13 mouse cellular contexts compared by ENCODE assay signal in the genomic region with DNA sequence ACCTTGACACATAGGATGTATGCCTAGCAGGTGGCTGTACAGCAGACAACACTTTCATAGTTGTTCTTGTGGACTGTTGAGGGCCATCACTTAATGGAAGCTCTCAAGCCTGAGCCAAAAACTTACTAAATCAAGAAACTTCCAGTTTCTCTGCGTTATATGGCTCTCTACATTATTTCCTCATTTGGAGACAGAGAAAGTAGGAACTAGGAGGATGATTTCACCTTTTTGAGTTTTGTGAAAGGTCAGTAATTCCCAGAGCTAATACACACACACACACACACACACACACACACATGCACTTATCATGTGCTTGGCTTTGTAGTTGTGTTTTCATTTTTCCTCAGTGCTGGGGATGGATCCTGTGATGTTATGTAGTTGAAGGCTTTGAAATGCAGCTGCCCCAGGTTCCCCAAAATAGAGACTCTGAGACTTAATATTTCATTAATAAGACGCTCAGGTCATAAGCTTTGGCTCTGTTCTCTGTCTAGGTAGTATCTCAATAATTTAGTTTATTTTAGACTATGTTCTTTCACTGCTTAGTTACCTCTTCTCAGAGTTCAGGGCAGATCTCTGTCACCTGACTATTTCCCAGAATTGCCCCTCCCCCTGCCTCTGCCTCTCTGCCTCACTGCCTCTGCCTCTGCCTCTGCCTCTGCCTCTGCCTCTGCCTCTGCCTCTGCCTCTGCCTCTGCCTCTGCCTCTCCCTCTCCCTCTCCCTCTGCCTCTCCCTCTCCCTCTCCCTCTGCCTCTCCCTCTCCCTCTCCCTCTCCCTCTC. TPM values are rescaled to one million over a fixed set of nuclear protein-coding genes. Genes with fewer than 3 reads are reported as not detected.
DNase-seq lines count a peak whose midpoint lies in the region; ATAC-seq and TF ChIP-seq lines count a peak whose summit lies in the region.
"Had no signal": no experiment of that assay in that cellular context is flagged by ENCODE, and none has a peak within 500 bp of the region (broad histone marks: within the 10 kb centered on the region; RNA-seq: fewer than 3 reads in every experiment).

No protein-coding gene starts in this region.

- H3K36me3 ChIP-seq in heart, embryonic 12.5 days: no peaks in the 10 kb centered on the region
- no peaks in the 10 kb centered on the region for H3K36me3 ChIP-seq in liver, adult 2 months (ENCODE audit: control insufficient read depth, insufficient read depth, low read length)
- no peaks in the 10 kb centered on the region for H3K36me3 ChIP-seq in liver, embryonic 12.5 days
- H3K36me3 ChIP-seq in small intestine, adult 2 months (ENCODE audit: control insufficient read depth, insufficient read depth, low read length): no peaks in the 10 kb centered on the region
- H3K36me3 ChIP-seq in forebrain, postnatal 0 days (ENCODE audit: insufficient read depth): no peaks in the 10 kb centered on the region
- H3K36me3 ChIP-seq: liver, embryonic 15.5 days had no signal

- H3K4me1 ChIP-seq in heart, embryonic 12.5 days (replicated peaks): peaks cover 16% of the 10 kb centered on the region
- peaks cover 2% of the 10 kb centered on the region; the same call in 1 of the 2 replicates for H3K4me1 ChIP-seq in liver, adult 2 months (ENCODE audit: control insufficient read depth, insufficient read depth, low read length)
- peaks cover 30% of the 10 kb centered on the region for H3K4me1 ChIP-seq in liver, embryonic 12.5 days
- H3K4me1 ChIP-seq in small intestine, adult 2 months (ENCODE audit: control insufficient read depth, insufficient read depth, insufficient read length, low read length): peaks cover 3% of the 10 kb centered on the region; the same call in 1 of the 2 replicates
- no peaks in the 10 kb centered on the region for H3K4me1 ChIP-seq in forebrain, postnatal 0 days (ENCODE audit: insufficient read depth)

- no peak for TF ChIP-seq CTCF in liver, adult 2 months (IDR thresholded peaks at IDR 0.05; ENCODE audit: low read depth, low read length)
- no peak for TF ChIP-seq CTCF in small intestine, adult 2 months (IDR thresholded peaks at IDR 0.05; ENCODE audit: extremely low read depth, insufficient read length, insufficient replicate concordance, low read depth, low read length)
- TF ChIP-seq CTCF in forebrain, postnatal 0 days (IDR thresholded peaks at IDR 0.05; ENCODE audit: low read depth): no peak

- WGBS in heart, embryonic 12.5 days: 93% methylated on average over 2 of the region's 2 CpGs
- WGBS in liver, adult 2 months: 62% methylated on average over 2 of the region's 2 CpGs
- 72% methylated on average over 2 of the region's 2 CpGs for WGBS in liver, embryonic 12.5 days (ENCODE audit: insufficient replicate concordance)
- 85% methylated on average over 2 of the region's 2 CpGs for WGBS in small intestine, adult 2 months
- WGBS in forebrain, postnatal 0 days: 91% methylated on average over 2 of the region's 2 CpGs

- intact Hi-C loops in heart, postnatal 25 days (cut with DNase I): loop anchor here (2.0 kb wide), 1 partner anchor 16 kb away; no protein-coding TSS in a partner anchor

- no peak overlapping the region for H3K4me3 ChIP-seq in heart, embryonic 12.5 days
- no peak overlapping the region for H3K4me3 ChIP-seq in liver, adult 2 months (ENCODE audit: insufficient read depth, low read depth, low read length)
- no peak overlapping the region for H3K4me3 ChIP-seq in liver, embryonic 12.5 days
- no peak overlapping the region for H3K4me3 ChIP-seq in small intestine, adult 2 months (ENCODE audit: low read depth, low read length)
- no peak overlapping the region for H3K4me3 ChIP-seq in forebrain, postnatal 0 days (ENCODE audit: low read depth, low read length)
- H3K4me3 ChIP-seq: liver, embryonic 15.5 days had no signal

- TF ChIP-seq POLR2A in liver, adult 2 months (IDR thresholded peaks at IDR 0.05; ENCODE audit: extremely low read depth, insufficient read depth, low read length): no peak
- TF ChIP-seq POLR2A in small intestine, adult 2 months (IDR thresholded peaks at IDR 0.05; ENCODE audit: low read depth, low read length): no peak

- ATAC-seq in heart, embryonic 12.5 days (ENCODE audit: insufficient number of reproducible peaks, low FRiP score): no peak
- no peak for ATAC-seq in liver, embryonic 12.5 days
- ATAC-seq in granulocyte monocyte progenitor cell, adult 5-6 weeks (replicated peaks; ENCODE audit: poor library complexity, severe bottlenecking): peak; percentile 45
- no peak for ATAC-seq in forebrain, postnatal 0 days
- ATAC-seq: midbrain, embryonic 16.5 days had no signal

- no peak overlapping the region for H3K4me2 ChIP-seq in heart, embryonic 12.5 days
- no peak overlapping the region for H3K4me2 ChIP-seq in liver, embryonic 12.5 days
- H3K4me2 ChIP-seq in forebrain, postnatal 0 days (ENCODE audit: low read depth): no peak overlapping the region
- H3K4me2 ChIP-seq: liver, embryonic 15.5 days had no signal

- H3K27me3 ChIP-seq in heart, embryonic 12.5 days (replicated peaks): no peaks in the 10 kb centered on the region
- no peaks in the 10 kb centered on the region for H3K27me3 ChIP-seq in liver, adult 2 months (ENCODE audit: control insufficient read depth, insufficient read depth, low read length)
- no peaks in the 10 kb centered on the region for H3K27me3 ChIP-seq in liver, embryonic 12.5 days (replicated peaks)
- no peaks in the 10 kb centered on the region for H3K27me3 ChIP-seq in small intestine, adult 2 months (ENCODE audit: control insufficient read depth, insufficient read depth, low read length)
- H3K27me3 ChIP-seq in forebrain, postnatal 0 days (ENCODE audit: insufficient read depth, low read length): no peaks in the 10 kb centered on the region
- H3K27me3 ChIP-seq: liver, embryonic 15.5 days had no signal

- no peak for DNase-seq in heart, postnatal 25 days (ENCODE audit: low spot score)
- peak; percentile 45 for DNase-seq in liver, adult 2 months (ENCODE audit: extremely low read depth, low read depth, low spot score)
- DNase-seq in forebrain, postnatal 0 days: no peak
- DNase-seq in gastrocnemius, adult 8-10 months (ENCODE audit: low spot score in 2 of 2): no peak
- DNase-seq: adrenal gland, adult 8-10 months; cerebellum, adult 11 months; thymus, adult 2 months had no signal

- peaks cover 2% of the 10 kb centered on the region; the same call in 1 of the 2 replicates for H3K9me3 ChIP-seq in heart, embryonic 12.5 days (replicated peaks)
- peaks cover 4% of the 10 kb centered on the region; the same call in 1 of the 2 replicates for H3K9me3 ChIP-seq in liver, embryonic 12.5 days (replicated peaks)
- no peaks in the 10 kb centered on the region for H3K9me3 ChIP-seq in forebrain, postnatal 0 days (ENCODE audit: low read length)
- H3K9me3 ChIP-seq: liver, embryonic 15.5 days had no signal

- H3K27ac ChIP-seq in heart, embryonic 12.5 days (ENCODE audit: poor library complexity, severe bottlenecking): peak overlapping the region; percentile 89
- H3K27ac ChIP-seq in liver, adult 2 months (replicated peaks; ENCODE audit: insufficient read depth, low read depth, low read length): peak overlapping the region; percentile 71; the same call in 1 of the 2 replicates
- no peak overlapping the region for H3K27ac ChIP-seq in liver, embryonic 12.5 days
- peak overlapping the region; percentile 66 for H3K27ac ChIP-seq in small intestine, adult 2 months (ENCODE audit: insufficient read depth, low read depth, low read length)
- H3K27ac ChIP-seq in forebrain, postnatal 0 days (ENCODE audit: low read depth, low read length): no peak overlapping the region

- H3K79me2 ChIP-seq in liver, adult 2 months (ENCODE audit: control insufficient read depth, insufficient read depth, low read length): peaks cover 1% of the 10 kb centered on the region; the same call in 1 of the 2 replicates

- no peak overlapping the region for H3K9ac ChIP-seq in heart, embryonic 12.5 days
- no peak overlapping the region for H3K9ac ChIP-seq in liver, adult 2 months (ENCODE audit: low read depth, low read length)
- H3K9ac ChIP-seq in liver, embryonic 12.5 days: no peak overlapping the region
- no peak overlapping the region for H3K9ac ChIP-seq in forebrain, postnatal 0 days
- H3K9ac ChIP-seq: liver, embryonic 15.5 days had no signal

RNA-seq across cellular contexts. Expression of a gene that starts 4.7 kb away (rescaled TPM):
- polyA plus RNA-seq in heart, embryonic 12.5 days (2016; fragmentation: Nextera tagmentation; extraction: Ambion mirVana): 474 and 476 TPM in 2 replicates
- 100 to 1,000 TPM; 383 to 412 TPM for total RNA-seq in heart, postnatal 25 days (2021)
- 109 and 119 TPM in 2 replicates for total RNA-seq in liver, adult 2 months (2014; rRNA removed)
- polyA plus RNA-seq in liver, adult 2 months (2012; rRNA removed): 23.5 and 24.8 TPM in 2 replicates
- 129 and 130 TPM in 2 replicates for polyA plus RNA-seq in liver, embryonic 12.5 days (2016; fragmentation: Nextera tagmentation; extraction: Ambion mirVana)
- 56.3 and 74.5 TPM in 2 replicates for total RNA-seq in granulocyte monocyte progenitor cell, adult 5-6 weeks (2014; fragmentation: Nextera tagmentation)
- total RNA-seq in granulocyte monocyte progenitor cell, adult 5-6 weeks (2017): 164 and 176 TPM in 2 replicates
- 8.3 and 17.8 TPM in 2 replicates for polyA plus RNA-seq in small intestine, adult 2 months (2012; rRNA removed)
- 56.7 and 82.3 TPM in 2 replicates for total RNA-seq in forebrain, postnatal 0 days (2014; rRNA removed)
- 55.6 and 61.5 TPM in 2 replicates for polyA plus RNA-seq in forebrain, postnatal 0 days (2015; fragmentation: Nextera tagmentation; extraction: Ambion mirVana)
- 100 to 1,000 TPM; 151 to 175 (median 167) TPM for total RNA-seq in gastrocnemius, adult 8-10 months (2022)

Comparison
In these comparisons a context has a peak if more than half of its experiments do, and no peak if none do; other contexts are left out.
1. H3K27ac ChIP-seq: peak in heart, embryonic 12.5 days (single experiment), liver, adult 2 months (single experiment) and small intestine, adult 2 months (single experiment); none in liver, embryonic 12.5 days (single experiment) and forebrain, postnatal 0 days (single experiment).